Mouse (Mus musculus): ENCODE measurements at regions not wholly inside any gene's neighbourhood (a gene's known extent, or its start where the extent isn't known, plus 50 kb on each side); places are given as distances from the start of the nearest gene placed in this dataset.

DNA sequence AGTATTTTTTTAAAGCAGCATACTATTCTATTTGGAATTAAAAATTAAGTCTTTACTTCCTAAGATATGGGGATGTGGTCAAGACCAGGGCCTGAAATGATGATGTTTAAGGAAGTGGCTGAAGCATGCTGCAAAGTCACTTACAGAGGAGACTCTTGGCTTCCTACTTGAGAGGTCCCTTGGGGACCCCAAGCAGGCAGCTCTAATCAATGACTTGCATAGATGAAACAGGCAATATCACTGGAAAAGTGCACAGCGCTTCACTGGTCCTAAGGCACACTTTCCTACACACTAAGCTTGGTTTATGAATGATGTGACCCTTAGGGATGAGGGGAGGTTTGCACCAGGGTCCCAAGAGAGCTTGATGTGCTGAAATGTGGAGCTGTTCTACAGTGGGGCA is 99.2 kb upstream of the Irs2 start:
- intact Hi-C loops (cut with DNase I) = no loop called here
- no peak overlapping the region for H3K4me3 ChIP-seq
- DNase-seq = no peak
- TF ChIP-seq CTCF (IDR thresholded peaks at IDR 0.05) = no peak
- H3K27ac ChIP-seq = no peak overlapping the region

DNA sequence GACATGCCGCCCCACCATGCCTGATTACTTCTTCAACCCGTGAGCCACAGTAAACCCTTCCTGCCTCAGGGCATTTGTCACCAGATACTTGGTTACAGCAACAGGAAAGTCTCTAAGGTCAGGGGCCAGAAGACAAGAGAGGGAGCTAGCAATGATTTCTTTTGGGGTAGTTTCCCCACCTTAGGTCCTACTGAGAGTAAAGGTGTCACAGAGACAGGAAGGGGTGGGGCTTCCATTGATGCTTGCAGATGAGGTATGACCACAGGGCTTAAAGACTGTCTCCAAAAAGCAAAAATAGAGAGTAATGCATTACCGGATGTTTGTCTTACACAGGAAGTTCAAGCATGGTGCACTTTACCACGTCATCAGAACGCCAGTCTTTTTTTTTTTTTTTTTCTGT is 98.8 kb upstream of the Irs2 start:
- TF ChIP-seq CTCF (IDR thresholded peaks at IDR 0.05) = no peak
- intact Hi-C loops (cut with DNase I) = no loop called here

DNA sequence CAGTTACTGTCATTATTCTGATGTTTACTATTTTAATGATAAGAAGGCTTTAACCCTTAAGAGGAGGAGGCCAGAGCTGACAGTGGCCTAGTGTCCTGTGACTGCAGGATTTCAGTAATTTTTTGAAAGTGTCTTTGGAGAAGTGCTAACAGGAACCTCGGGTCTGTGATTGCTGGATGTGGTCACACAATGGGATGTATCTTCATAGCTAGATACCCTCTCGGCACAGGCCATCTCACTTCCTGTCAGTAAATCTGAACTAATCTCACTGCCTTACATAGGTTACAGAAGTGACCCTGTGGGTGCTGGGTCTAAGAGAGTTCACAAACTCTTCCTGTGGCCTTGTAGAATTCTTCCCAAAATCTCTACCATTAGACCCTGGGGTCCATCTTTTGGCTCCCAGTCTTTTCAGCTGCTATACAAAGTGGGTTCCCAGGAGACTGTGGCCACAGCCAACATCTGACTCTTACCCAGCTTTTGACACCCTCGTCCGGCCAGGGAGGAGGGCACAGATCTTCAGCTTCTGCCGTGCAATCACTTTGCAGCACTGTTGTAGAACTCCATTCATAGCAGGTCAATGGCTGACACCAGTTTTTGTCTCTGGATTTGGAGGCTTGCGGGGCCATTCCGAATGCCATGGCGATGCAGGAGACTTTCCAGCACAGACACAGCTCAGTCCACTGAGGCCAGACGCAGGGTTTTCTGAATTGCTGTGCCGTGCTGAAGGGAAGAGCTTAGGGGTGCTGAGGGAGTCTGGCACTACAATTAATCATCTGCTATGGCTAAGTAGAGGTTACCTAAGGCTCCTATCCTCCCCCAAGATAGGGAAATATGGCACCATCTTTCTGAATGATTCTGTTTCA is 95.7 kb upstream of the Irs2 start:
- H3K4me3 ChIP-seq = no peak overlapping the region
- DNase-seq = no peak
- no peak for TF ChIP-seq CTCF (IDR thresholded peaks at IDR 0.05)
- no peak overlapping the region for H3K27ac ChIP-seq
- intact Hi-C loops (cut with DNase I) = no loop called here

More for the DNA sequence above, 98.8 kb upstream of the Irs2 start:
- DNase-seq = no peak
- H3K4me3 ChIP-seq = no peak overlapping the region
- no peak overlapping the region for H3K27ac ChIP-seq

DNA sequence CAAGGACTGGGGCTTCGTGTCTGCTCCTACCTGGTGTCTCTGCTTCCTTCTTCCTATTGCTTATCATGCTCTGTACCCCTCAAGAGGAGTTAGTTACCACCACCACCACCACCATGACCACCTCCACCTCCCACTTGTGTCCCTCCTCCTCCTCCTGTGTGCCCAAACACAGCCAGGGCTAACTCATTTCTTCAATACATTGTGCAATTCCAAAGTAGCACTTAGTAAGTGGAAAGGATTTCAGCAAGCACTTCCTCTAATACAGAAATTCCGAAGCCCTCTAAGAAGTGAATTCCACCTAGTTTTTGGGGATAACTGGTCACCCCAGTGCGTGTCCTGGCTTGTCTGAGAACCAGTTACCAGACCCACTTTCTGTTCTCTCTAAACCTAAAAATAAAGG is 92.1 kb upstream of the Irs2 start:
- DNase-seq = no peak
- Histone ChIP-seq H3K27ac (no peak overlapping the region), H3K4me3 (no peak overlapping the region)
- no peak for TF ChIP-seq CTCF (IDR thresholded peaks at IDR 0.05)
- intact Hi-C loops (cut with DNase I) = no loop called here

DNA sequence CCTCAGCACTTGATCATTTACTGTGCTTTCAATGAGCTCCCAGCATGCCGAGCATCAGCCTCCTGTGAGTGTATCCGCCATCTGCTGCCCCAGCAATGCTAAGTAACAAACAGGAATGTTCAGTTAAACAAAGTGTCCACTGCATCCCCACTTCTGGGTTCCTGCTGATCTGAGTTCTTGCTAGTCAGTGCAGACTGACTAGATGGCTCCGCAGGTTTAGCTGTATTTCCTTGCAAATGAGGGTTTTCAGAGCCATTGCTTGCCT is 91.3 kb upstream of the Irs2 start:
- intact Hi-C loops (cut with DNase I) = no loop called here
- Histone ChIP-seq H3K27ac (peak overlapping the region; percentile 86; the same call in 1 of the 2 replicates), H3K4me3 (no peak overlapping the region)
- TF ChIP-seq CTCF (IDR thresholded peaks at IDR 0.05) = no peak
- DNase-seq = no peak

DNA sequence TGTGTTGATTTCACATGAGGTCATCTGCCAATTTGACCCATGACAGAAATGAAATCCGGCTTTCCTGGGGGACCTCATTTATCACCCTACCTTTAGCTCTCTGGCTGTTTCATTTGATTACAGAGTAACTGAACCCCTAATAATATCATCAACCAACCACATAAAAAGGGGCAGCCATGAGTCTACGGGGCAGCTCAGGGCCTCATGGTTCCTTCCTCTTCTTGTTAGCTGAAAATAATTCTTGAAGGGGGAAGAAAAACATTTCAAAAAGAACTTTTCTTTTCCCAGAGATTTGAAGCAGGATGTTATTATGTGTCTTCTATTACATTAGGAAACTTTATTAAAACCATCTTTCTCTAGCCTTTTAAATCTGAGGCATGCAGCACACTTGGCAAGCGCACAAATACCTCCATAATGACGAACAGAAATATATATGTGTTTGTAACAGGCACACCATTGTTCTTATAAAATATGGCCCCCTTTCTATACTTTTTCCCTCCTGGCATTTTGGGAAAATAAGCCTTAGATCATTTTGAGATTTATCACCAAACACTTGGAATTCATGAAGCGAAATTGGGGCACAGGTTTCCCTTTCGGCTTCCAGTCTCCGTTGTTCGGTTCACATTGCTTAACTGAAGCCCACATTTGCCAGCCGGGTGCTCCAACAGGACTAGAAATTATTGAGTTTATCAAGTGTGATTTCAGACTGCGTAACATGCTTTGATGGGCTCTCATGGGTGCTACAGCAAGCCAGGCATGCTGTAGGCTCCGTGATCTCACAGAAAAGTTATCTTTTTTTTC is 90.7 kb upstream of the Irs2 start:
- intact Hi-C loops (cut with DNase I) = no loop called here
- Histone ChIP-seq H3K27ac (peak overlapping the region; percentile 86), H3K4me3 (no peak overlapping the region)
- TF ChIP-seq CTCF (IDR thresholded peaks at IDR 0.05) = no peak
- no peak for DNase-seq

DNA sequence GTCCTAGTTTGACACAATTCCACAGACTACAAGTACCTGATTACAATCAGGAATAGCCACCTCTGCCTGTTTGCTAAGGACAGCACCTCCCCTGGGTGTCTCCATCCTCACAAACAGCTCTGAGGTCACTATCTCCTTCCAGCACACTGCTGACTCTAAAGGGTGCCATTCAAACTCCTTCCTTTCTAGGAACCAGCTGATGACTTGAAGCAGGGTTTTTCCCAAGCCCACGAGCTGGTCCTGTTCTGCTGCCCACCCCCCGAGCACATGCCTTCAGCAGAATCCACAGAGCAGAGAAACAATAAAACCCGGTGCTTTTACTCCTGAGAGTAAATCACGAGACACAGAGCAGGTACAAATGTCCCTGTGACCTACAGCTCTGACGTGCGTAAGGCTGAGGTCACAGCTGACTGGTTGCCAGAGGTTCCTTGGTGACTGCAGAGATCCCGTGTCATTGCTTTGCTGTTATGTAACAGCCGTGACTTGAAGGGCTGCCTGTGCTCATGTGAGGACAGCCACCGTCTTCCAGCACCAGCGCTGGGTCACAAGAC is 90.0 kb upstream of the Irs2 start:
- peak; percentile 89 for DNase-seq

DNA sequence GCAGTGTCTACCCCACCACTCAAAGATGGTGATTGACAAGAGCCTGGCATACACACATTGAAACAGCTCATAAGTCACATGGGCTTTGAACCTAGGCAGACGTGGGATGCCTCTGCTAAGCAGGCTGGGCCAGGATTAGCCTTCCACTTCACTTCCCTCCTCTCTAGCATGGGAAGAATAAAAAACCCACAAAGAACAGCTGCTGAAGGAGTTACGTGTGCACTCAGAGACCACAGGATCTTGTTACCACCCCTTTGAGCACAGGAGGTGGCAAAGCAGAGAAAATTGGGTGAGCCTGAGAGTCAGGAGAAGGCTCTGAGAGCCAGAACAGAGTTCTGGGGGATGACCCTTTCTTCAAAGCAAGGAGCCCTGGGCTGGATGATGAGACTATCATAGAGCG is 89.6 kb upstream of the Irs2 start:
- TF ChIP-seq CTCF (IDR thresholded peaks at IDR 0.05) = no peak
- Histone ChIP-seq H3K27ac (peak overlapping the region; percentile 86), H3K4me3 (no peak overlapping the region)
- no peak for DNase-seq
- intact Hi-C loops (cut with DNase I) = no loop called here

More for the DNA sequence above, 90.0 kb upstream of the Irs2 start:
- Histone ChIP-seq H3K4me3 (peak overlapping the region; percentile 34; the same call in 1 of the 2 replicates), H3K27ac (peak overlapping the region; percentile 86)
- no peak for TF ChIP-seq CTCF (IDR thresholded peaks at IDR 0.05)
- intact Hi-C loops (cut with DNase I) = no loop called here

DNA sequence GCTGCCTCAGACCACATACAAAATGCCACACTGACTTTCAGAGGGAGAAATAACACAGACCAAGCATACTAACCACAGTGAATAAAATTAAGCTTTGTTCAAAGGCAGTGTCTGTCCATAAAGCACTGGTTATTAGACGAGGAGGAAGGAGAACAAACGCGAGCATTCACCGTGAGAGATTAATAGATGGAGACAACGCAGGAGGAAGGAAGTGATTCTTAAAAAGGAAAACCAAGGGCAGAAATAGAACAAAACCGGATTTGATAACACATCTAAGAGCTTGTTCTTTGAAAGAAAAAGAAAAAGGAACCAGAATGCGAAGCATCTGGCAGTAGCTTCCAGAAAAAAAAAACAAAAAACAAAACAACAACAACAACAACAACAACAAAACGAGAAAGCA is 86.3 kb upstream of the Irs2 start:
- Histone ChIP-seq H3K27ac (no peak overlapping the region), H3K4me3 (no peak overlapping the region)
- intact Hi-C loops (cut with DNase I) = loop anchor here (5.0 kb wide), 1 partner anchor 82 kb away; no protein-coding TSS in a partner anchor
- DNase-seq = no peak
- no peak for TF ChIP-seq CTCF (IDR thresholded peaks at IDR 0.05)

DNA sequence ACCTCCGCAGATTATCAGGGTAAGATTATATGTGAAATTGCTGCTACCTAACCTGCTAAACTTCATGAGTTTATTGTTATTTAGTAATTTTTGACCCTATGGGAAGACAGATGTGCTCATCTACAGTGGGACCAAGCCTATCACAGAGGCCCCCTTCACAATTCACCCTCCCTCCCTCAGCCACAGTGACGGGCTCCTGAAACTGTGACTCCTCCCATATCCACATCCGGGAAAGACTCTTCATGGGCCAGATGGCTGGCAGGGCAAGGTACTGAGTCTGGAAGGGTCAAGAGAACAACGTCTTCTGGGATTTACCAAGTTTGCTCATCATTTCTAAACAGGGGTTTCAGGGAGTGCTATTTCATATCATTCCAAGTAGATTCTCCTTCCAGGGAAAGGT is 84.1 kb upstream of the Irs2 start:
- no peak for TF ChIP-seq CTCF (IDR thresholded peaks at IDR 0.05)
- DNase-seq = no peak
- intact Hi-C loops (cut with DNase I) = loop anchor here (5.0 kb wide), 1 partner anchor 80 kb away; no protein-coding TSS in a partner anchor
- H3K4me3 ChIP-seq = no peak overlapping the region
- no peak overlapping the region for H3K27ac ChIP-seq

DNA sequence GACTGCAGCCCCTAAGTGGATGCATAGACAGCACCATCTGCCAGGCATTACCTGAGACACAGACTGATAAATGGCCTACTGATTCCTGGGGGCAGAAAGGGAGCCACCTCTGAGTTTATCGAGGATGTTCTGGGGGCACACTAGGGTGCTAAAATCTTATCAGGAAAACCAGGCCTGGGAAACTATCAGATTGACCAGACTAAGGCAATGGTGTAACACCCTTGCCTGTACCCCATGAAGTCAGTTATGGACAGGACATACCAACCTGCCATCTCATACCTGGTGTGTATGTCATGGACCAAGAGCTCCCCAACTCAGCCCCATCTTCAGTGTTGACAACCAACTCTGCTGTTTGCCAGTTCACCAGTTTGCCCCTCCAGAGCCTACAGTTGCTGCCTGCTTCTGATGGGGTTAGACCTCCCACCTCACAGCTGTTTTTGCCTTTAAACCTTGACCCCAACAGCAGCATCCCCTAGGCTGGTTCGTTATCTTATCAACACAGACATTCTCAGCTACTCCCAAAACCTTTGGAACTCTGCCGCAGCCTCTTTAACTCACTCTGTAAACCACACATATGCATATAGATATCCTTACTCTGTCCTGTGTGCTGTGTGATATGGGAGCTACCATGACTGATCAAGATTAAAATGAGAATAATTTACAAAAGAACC is 83.6 kb upstream of the Irs2 start:
- intact Hi-C loops (cut with DNase I) = loop anchor here (5.0 kb wide), 1 partner anchor 80 kb away; no protein-coding TSS in a partner anchor
- H3K27ac ChIP-seq = no peak overlapping the region
- H3K4me3 ChIP-seq = no peak overlapping the region
- TF ChIP-seq CTCF (IDR thresholded peaks at IDR 0.05) = no peak
- DNase-seq = no peak

DNA sequence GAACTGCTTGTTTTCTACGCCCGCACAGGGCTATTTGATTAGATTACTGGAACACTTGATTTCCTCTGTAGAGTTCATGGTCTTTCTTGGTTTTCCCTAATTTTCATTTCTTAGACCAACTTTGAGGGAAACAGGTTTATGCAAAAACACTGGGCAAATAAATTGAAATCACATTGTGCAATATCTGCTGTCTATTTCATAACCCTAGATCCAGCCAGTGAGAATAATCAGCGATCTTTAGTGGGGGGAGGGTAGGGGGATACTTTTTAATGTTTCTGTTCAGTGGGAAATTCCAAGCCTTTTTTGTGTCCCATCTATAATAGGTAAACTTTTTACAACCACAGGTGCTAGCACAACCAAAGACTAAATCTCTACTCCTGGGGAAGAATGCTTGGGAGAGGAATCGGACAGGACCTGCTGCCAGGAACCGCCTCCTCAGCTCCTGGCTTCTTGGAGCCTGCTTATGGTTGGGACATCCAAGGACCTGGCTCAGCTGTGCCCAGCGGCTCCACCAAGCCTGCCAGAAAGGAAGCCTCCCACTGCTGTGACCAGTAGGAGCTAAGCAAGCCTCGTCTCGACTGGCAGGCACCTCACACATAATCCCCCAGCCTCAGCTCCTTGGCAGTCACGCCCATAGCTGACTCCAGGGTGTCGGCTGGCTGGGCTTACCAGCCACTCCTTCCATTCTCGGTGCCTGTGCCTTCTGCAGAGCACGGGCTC is 80.8 kb upstream of the Irs2 start:
- peak overlapping the region; percentile 50 for H3K4me3 ChIP-seq
- intact Hi-C loops (cut with DNase I) = loop anchor here (5.0 kb wide), 2 partner anchors 83 to 502 kb away; no protein-coding TSS in a partner anchor
- no peak for TF ChIP-seq CTCF (IDR thresholded peaks at IDR 0.05)
- DNase-seq = peak; percentile 93
- H3K27ac ChIP-seq = peak overlapping the region; percentile 88
